Mouse (Mus musculus) liver, postnatal 0 days (tissue): ENCODE results near the gene Zfp661.

Source experiments
- CTCF ChIP-seq: sonication (generic); IDR thresholded peaks from 2 replicates; pipeline ENCODE4 v1.5.1; 2016; ENCODE audit warnings: antibody characterized with exemption, low read depth
- EP300 ChIP-seq: IDR thresholded peaks from 2 replicates; pipeline ENCODE4 v1.6.1; 2016; ENCODE audit warnings: antibody characterized with exemption, low read depth, mild to moderate bottlenecking

DNA sequence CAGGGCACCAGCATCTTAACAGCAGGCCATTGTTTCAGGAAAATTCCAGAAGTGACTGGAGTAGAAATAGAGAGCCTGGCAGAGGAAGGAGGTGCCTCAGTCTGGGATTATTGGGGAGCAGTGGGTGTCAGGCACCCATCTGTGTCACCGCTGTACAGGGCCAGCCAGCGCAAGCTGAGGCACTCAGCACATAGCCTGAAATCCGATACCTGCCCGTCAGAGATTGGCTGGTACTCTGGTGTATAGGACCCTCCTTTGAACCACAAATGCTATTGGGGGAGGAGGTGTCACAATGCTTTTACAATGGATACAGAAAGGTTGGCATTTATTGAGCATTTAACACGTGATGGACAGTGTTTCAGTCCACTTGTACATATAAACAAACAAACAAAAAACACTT lies 22.1 kb upstream of the Zfp661 start:
- no peak for TF ChIP-seq CTCF
- no peak for TF ChIP-seq EP300
